Mouse (Mus musculus) cerebellum, adult (tissue): ENCODE results near the gene Prss34.

Experiments used
- ATAC-seq: cut with Nextera tagmentation; 2 replicates; pipeline ENCODE4 v1.9.2; 2017; ENCODE audit warnings: mild to moderate bottlenecking, moderate library complexity, mixed read lengths; ENCODE audit not compliant: insufficient number of reproducible peaks, low FRiP score, low TSS enrichment

The Prss34 gene

DNA sequence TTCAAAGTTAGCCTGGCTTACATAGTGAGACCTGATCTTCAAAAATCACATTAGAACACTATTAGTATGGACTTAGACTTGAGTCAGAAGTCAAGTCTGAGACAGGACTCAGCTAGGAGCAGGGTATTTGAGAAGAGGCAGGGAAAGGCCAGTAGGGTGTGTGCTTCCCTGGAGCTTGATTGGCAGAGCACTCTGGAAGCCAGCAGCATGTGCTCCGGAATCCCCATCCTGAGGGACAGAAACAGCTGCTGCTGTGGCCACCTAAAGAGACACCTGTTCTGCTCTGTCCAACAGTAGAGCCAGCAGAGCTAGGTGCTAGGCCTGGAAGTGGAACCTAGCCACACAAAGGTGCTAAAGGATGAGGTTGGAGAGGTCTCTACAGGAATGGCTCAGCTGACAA is 4.1 kb upstream of the Prss34 start:
- no peak for ATAC-seq

- ATAC-seq, result no peak
Observed at GRCm38 (mm10) chr17:25308346-25308745, 10.2 kb downstream of the Prss34 start, which contains the start of gene Prss28. Gene Prss28, plus strand, starts transcription at chr17:25308646.

- ATAC-seq, result no peak
Observed at GRCm38 (mm10) chr17:25318354-25318753, 20.2 kb downstream of the Prss34 start, which contains the start of gene Prss29. Gene Prss29, plus strand, starts transcription at chr17:25318654.

- ATAC-seq, result no peak
Observed at GRCm38 (mm10) chr17:25320819-25321218, 22.6 kb downstream of the Prss34 start.

DNA sequence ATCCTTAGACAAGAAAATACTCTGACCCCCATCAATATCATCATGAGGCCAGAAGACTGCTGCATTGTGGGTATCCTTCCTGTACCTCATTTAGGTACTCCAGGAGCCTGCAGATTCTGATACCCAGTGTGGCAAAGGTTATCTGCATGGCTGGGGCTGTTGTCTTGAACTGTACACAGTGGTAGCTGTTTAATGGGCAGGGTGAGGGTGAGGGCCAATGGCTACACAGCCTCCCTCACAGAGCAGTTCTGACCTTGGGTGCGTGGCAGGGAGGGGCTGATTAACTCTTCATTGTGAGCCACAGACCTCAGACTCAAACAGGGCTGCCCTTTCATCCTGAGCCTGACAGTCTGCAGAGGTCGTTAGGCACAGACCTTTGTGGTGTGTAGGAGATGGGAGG is 24.7 kb downstream of the Prss34 start:
- ATAC-seq, result no peak

- ATAC-seq, result no peak
Observed at GRCm38 (mm10) chr17:25332321-25332720, 34.1 kb downstream of the Prss34 start.

- no peak for ATAC-seq
Observed at GRCm38 (mm10) chr17:25333943-25334342, 35.7 kb downstream of the Prss34 start.

- no peak for ATAC-seq
Observed at GRCm38 (mm10) chr17:25338218-25338617, 40.0 kb downstream of the Prss34 start.

- ATAC-seq, result no peak
Observed at GRCm38 (mm10) chr17:25340003-25340402, 41.8 kb downstream of the Prss34 start.

DNA sequence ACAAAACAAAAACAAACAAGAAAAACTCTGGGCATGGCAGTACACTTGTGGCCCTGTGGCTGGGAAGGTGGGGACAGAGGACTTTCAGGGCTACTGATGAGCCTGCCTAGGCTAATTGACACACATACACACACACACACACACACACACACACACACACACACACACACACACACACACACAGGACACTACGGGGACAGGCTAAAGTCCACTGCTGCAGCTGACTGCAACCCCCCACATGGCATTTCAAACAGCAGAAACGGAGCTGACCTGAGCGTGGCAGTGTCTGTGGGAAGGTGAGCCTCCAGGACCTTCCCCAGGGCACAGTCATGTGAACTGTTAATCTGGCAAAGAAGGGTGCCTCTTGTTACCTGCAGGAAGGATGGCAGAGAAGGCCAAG is 43.3 kb downstream of the Prss34 start:
- ATAC-seq, result no peak

- ATAC-seq, result no peak
Observed at GRCm38 (mm10) chr17:25345462-25345861, 47.3 kb downstream of the Prss34 start, which contains the start of gene Tpsab1. Gene Tpsab1, minus strand, starts transcription at chr17:25345562.
